Mouse (Mus musculus) midbrain, embryonic 13.5 days (tissue): ENCODE measurements around the gene Plekhh2. TPM values are rescaled to one million over a fixed set of nuclear protein-coding genes. Genes with fewer than 3 reads are reported as not detected.
A peak's percentile ranks its signal among the peaks of the same experiment; 100 is the strongest.

Experiments used
- ATAC-seq: fragments of 200-750 bp; cut with Nextera tagmentation; 2 replicates; pipeline ENCODE4 v1.8.0; 2017; ENCODE audit warnings: mild to moderate bottlenecking, moderate TSS enrichment, moderate library complexity
- H3K27ac ChIP-seq: fragments of 300-500 bp; sonication (generic); 2 replicates; pipeline ENCODE4 v1.5.1; 2015; ENCODE audit warnings: inconsistent platforms, mild to moderate bottlenecking, moderate library complexity
- H3K27me3 ChIP-seq: fragments of 300-500 bp; sonication (generic); 2 replicates; pipeline ENCODE4 v1.6.1; 2015; ENCODE audit warnings: mild to moderate bottlenecking, inconsistent platforms
- H3K36me3 ChIP-seq: fragments of 300-500 bp; sonication (generic); 2 replicates; pipeline ENCODE4 v1.6.1; 2015; ENCODE audit warnings: mild to moderate bottlenecking, inconsistent platforms
- H3K4me1 ChIP-seq: fragments of 300-500 bp; sonication (generic); replicated peaks from 2 replicates; pipeline ENCODE4 v1.6.1; 2015; ENCODE audit warnings: inconsistent platforms
- H3K4me2 ChIP-seq: fragments of 300-500 bp; sonication (generic); replicated peaks from 2 replicates; pipeline ENCODE4 v1.6.1; 2015; ENCODE audit warnings: moderate library complexity, mild to moderate bottlenecking, inconsistent platforms
- H3K4me3 ChIP-seq: fragments of 300-500 bp; sonication (generic); replicated peaks from 2 replicates; pipeline ENCODE4 v1.5.1; 2015; ENCODE audit warnings: mild to moderate bottlenecking, inconsistent platforms
- H3K9ac ChIP-seq: fragments of 300-500 bp; sonication (generic); replicated peaks from 2 replicates; pipeline ENCODE4 v1.6.1; 2015; ENCODE audit warnings: mild to moderate bottlenecking, inconsistent platforms
- H3K9me3 ChIP-seq: fragments of 300-500 bp; sonication (generic); 2 replicates; pipeline ENCODE4 v1.6.1; 2016; ENCODE audit warnings: mild to moderate bottlenecking, inconsistent platforms
- WGBS: fragments of 180-500 bp; shearing (Covaris S2); methylation state at CpG from one replicate; pipeline ENCODE4 v1.1.7; 2015; 5-methylcytosine and 5-hydroxymethylcytosine counted together
- polyA plus RNA-seq: library from polyadenylated mRNA; unstranded; fragments of >200 nt; fragmentation: Nextera tagmentation; extraction: Ambion mirVana; gene quantifications from 2 replicates; pipeline ENCODE4 v1.2.1, GENCODE M21; 2015

Gene Plekhh2
- polyA plus RNA-seq, 1 experiment from 2014 or later = 1.7 TPM

DNA sequence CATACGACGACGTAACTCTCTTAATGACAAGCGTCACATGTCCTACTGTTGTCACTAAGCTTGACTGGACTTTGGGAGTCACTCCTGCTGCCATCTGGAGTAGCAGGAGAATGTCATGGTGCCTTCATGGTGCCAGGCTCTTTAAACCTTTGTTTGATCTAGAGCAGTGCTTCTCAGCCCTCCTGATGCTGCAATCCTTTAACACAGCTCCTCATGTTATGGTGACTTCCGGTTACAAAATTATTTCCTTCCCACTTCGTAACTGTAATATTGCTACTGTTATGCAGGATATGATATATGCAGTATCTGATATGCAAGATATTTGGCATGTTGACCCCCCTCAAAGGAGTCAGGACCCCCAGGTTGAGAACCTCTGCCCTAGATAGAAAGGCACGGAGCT lies 107.4 kb downstream of the Plekhh2 start:
- H3K4me1 ChIP-seq = no peaks in the 10 kb centered on the region
- H3K9ac ChIP-seq = no peak overlapping the region
- no peak overlapping the region for H3K4me3 ChIP-seq
- H3K27ac ChIP-seq = no peak overlapping the region
- WGBS = 83% methylated on average over 7 of the region's 7 CpGs
- H3K36me3 ChIP-seq = peaks cover 2% of the 10 kb centered on the region
- H3K9me3 ChIP-seq = no peaks in the 10 kb centered on the region
- no peaks in the 10 kb centered on the region for H3K27me3 ChIP-seq
- no peak overlapping the region for H3K4me2 ChIP-seq
- ATAC-seq = no peak

GRCm38 (mm10) chr17:84620076-84620475 lies 108.4 kb downstream of the Plekhh2 start:
- Histone ChIP-seq H3K27me3 (no peaks in the 10 kb centered on the region), H3K4me3 (no peak overlapping the region), H3K9ac (no peak overlapping the region), H3K4me1 (no peaks in the 10 kb centered on the region), H3K36me3 (no peaks in the 10 kb centered on the region), H3K9me3 (no peaks in the 10 kb centered on the region), H3K4me2 (no peak overlapping the region), H3K27ac (no peak overlapping the region)
- no peak for ATAC-seq
- WGBS = 82% methylated on average over 3 of the region's 3 CpGs

GRCm38 (mm10) chr17:84620610-84621009 lies 108.9 kb downstream of the Plekhh2 start:
- no peak overlapping the region for H3K9ac ChIP-seq
- no peaks in the 10 kb centered on the region for H3K27me3 ChIP-seq
- no peak for ATAC-seq
- no peak overlapping the region for H3K27ac ChIP-seq
- H3K9me3 ChIP-seq = no peaks in the 10 kb centered on the region
- no peak overlapping the region for H3K4me2 ChIP-seq
- no peaks in the 10 kb centered on the region for H3K36me3 ChIP-seq
- H3K4me1 ChIP-seq = no peaks in the 10 kb centered on the region
- no peak overlapping the region for H3K4me3 ChIP-seq
- 88% methylated on average over 6 of the region's 6 CpGs for WGBS

DNA sequence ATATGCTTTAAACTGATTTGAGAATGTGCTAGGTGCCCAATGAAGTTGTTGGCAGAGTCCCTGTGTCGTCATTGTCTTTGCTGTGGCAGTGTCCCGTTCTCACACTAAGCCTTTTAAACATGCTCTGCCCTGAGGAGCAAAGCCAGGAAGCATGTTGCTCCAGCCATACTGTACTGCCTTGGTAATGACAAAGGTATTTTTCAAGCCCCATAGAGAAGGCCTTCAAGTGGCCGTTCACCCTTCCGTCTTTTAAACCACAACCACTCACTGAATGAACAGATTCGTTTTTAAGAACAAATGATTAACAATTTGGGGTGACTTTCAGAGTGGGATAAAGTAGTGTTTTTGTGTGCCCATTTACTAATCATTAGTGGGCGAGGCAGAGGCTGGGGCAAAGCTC lies 109.5 kb downstream of the Plekhh2 start:
- 82% methylated on average over 6 of the region's 6 CpGs for WGBS
- H3K9ac ChIP-seq = no peak overlapping the region
- H3K27ac ChIP-seq = no peak overlapping the region
- H3K27me3 ChIP-seq = no peaks in the 10 kb centered on the region
- H3K36me3 ChIP-seq = no peaks in the 10 kb centered on the region
- H3K4me3 ChIP-seq = no peak overlapping the region
- H3K4me2 ChIP-seq = no peak overlapping the region
- H3K9me3 ChIP-seq = no peaks in the 10 kb centered on the region
- H3K4me1 ChIP-seq = 0 out of 2 replicates have a peak, but pooled peaks cover 2% of the 10 kb centered on the region
- no peak for ATAC-seq

- H3K9me3 ChIP-seq = no peaks in the 10 kb centered on the region
- no peak overlapping the region for H3K9ac ChIP-seq
- ATAC-seq = no peak
- 86% methylated on average over 4 of the region's 4 CpGs for WGBS
- H3K4me2 ChIP-seq = no peak overlapping the region
- no peak overlapping the region for H3K4me3 ChIP-seq
- H3K4me1 ChIP-seq = peaks cover 6% of the 10 kb centered on the region
- no peaks in the 10 kb centered on the region for H3K27me3 ChIP-seq
- no peak overlapping the region for H3K27ac ChIP-seq
- H3K36me3 ChIP-seq = no peaks in the 10 kb centered on the region
These were observed 110.3 kb downstream of the Plekhh2 start for GRCm38 (mm10) chr17:84622028-84622427.

- WGBS = 65% methylated on average over 2 of the region's 2 CpGs
- Histone ChIP-seq H3K9me3 (no peaks in the 10 kb centered on the region), H3K9ac (no peak overlapping the region), H3K36me3 (no peaks in the 10 kb centered on the region), H3K4me1 (peaks cover 7% of the 10 kb centered on the region), H3K27me3 (no peaks in the 10 kb centered on the region), H3K4me3 (no peak overlapping the region), H3K4me2 (no peak overlapping the region), H3K27ac (no peak overlapping the region)
- no peak for ATAC-seq
These were observed 111.2 kb downstream of the Plekhh2 start for GRCm38 (mm10) chr17:84622873-84623272.

DNA sequence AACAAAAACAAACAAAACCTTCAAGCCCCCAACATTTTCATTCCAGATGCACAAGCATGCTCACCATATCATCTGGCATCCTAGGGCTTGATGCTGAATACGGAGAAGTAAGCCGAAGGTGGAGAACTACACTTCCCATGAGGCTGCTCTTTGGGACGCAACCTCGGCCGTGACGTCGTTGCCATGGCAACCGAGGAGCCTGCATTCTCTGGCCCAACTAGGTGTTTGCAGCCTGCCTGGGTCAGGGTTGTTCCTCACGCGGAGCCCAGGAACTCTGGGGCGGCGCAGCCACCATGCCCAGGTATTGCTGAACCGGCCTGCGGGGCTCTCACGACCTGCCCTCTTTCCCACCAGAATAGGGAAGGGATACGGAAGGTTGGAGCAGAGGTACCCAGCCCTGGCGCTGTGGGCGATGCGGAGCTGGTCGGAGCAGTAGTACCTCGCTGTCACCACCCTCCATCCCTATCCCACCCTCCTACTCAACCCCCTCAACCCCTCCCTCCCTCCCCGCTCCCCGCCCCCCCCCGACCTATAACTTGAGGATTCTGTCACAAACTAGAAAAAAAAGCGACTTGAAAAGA lies 114.7 kb downstream of the Plekhh2 start, which contains the start of gene Dync2li1:
TSS of gene Dync2li1 (plus strand) at position 221 of the 581 bp plus-strand sequence.
- no peaks in the 10 kb centered on the region for H3K36me3 ChIP-seq
- under 1% methylated on average over 25 of the region's 25 CpGs for WGBS
- peak; percentile 98 for ATAC-seq
- H3K27ac ChIP-seq = peak within 1 kb of the TSS; percentile 74
- H3K4me2 ChIP-seq = peak within 1 kb of the TSS; percentile 65
- peak within 1 kb of the TSS; percentile 82 for H3K9ac ChIP-seq
- H3K4me1 ChIP-seq = peaks cover 7% of the 10 kb centered on the region
- no peaks in the 10 kb centered on the region for H3K27me3 ChIP-seq
- H3K4me3 ChIP-seq = peak within 1 kb of the TSS; percentile 69
- H3K9me3 ChIP-seq = no peaks in the 10 kb centered on the region

DNA sequence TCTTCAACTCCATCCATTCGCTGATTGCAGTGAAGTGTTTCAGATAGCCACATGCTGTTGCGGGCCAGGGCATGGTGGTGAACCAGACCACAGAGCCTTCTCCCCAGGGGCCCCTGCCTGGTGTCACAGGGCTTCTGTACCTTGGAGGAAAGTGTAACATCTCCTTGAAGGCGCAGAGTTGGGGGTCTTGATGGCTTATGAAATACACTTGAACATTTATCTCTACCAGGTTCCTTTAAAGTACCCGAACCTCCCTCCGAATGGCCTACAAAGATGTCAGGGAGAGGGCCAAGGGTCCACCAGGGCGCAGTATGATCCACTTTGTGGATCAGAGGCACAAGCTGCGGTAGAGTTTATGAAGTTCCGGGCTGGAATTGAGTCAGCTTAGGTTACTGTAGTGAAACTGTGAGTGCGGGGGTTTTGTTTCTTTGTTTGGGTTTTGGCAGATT lies 115.2 kb downstream of the Plekhh2 start:
- Histone ChIP-seq H3K27ac (no peak overlapping the region), H3K4me1 (peaks cover 7% of the 10 kb centered on the region), H3K4me3 (peak overlapping the region; percentile 69), H3K36me3 (no peaks in the 10 kb centered on the region), H3K4me2 (peak overlapping the region; percentile 65), H3K27me3 (no peaks in the 10 kb centered on the region), H3K9ac (peak overlapping the region; percentile 82), H3K9me3 (no peaks in the 10 kb centered on the region)
- peak; percentile 80 for ATAC-seq
- WGBS = 32% methylated on average over 9 of the region's 9 CpGs

- H3K9ac ChIP-seq = no peak overlapping the region
- H3K4me2 ChIP-seq = no peak overlapping the region
- no peak overlapping the region for H3K4me3 ChIP-seq
- no peaks in the 10 kb centered on the region for H3K36me3 ChIP-seq
- H3K9me3 ChIP-seq = no peaks in the 10 kb centered on the region
- 85% methylated on average over 10 of the region's 10 CpGs for WGBS
- H3K27ac ChIP-seq = no peak overlapping the region
- ATAC-seq = no peak
- peaks cover 7% of the 10 kb centered on the region for H3K4me1 ChIP-seq
- H3K27me3 ChIP-seq = no peaks in the 10 kb centered on the region
These were observed 116.0 kb downstream of the Plekhh2 start for GRCm38 (mm10) chr17:84627721-84628120.

DNA sequence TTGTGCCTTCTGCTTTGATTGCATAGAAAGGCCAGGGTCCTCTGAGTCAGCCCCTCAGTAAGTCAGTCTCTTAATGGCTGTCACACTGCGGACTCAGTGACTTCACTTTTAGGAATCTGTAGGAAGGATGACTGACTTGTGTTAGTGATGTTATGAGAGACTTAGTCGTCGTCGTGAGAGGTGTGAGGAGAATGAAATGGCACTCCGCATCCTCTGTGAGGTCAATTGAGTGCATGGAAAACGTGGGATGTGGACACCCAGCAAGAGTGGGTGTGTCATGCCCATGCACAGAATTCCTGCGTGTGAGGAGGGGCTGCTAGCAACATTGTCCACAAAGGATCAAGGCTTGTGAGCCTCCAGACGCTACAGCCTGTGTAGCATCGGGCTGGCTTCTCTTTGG lies 116.9 kb downstream of the Plekhh2 start:
- H3K4me1 ChIP-seq = peaks cover 7% of the 10 kb centered on the region
- H3K4me2 ChIP-seq = no peak overlapping the region
- no peaks in the 10 kb centered on the region for H3K27me3 ChIP-seq
- WGBS = 88% methylated on average over 9 of the region's 9 CpGs
- H3K4me3 ChIP-seq = no peak overlapping the region
- no peaks in the 10 kb centered on the region for H3K9me3 ChIP-seq
- no peaks in the 10 kb centered on the region for H3K36me3 ChIP-seq
- no peak for ATAC-seq
- H3K27ac ChIP-seq = no peak overlapping the region
- H3K9ac ChIP-seq = no peak overlapping the region

GRCm38 (mm10) chr17:84631836-84632235 lies 120.1 kb downstream of the Plekhh2 start:
- no peak for ATAC-seq
- 93% methylated on average over 6 of the region's 6 CpGs for WGBS
- no peaks in the 10 kb centered on the region for H3K9me3 ChIP-seq
- no peak overlapping the region for H3K27ac ChIP-seq
- no peak overlapping the region for H3K4me3 ChIP-seq
- peaks cover 7% of the 10 kb centered on the region for H3K4me1 ChIP-seq
- H3K9ac ChIP-seq = no peak overlapping the region
- no peaks in the 10 kb centered on the region for H3K36me3 ChIP-seq
- no peaks in the 10 kb centered on the region for H3K27me3 ChIP-seq
- no peak overlapping the region for H3K4me2 ChIP-seq

- no peaks in the 10 kb centered on the region for H3K36me3 ChIP-seq
- H3K27me3 ChIP-seq = no peaks in the 10 kb centered on the region
- H3K27ac ChIP-seq = no peak overlapping the region
- no peak overlapping the region for H3K9ac ChIP-seq
- no peak overlapping the region for H3K4me3 ChIP-seq
- no peak overlapping the region for H3K4me2 ChIP-seq
- WGBS = 89% methylated on average over 13 of the region's 13 CpGs
- no peaks in the 10 kb centered on the region for H3K9me3 ChIP-seq
- 0 out of 2 replicates have a peak, but pooled peaks cover 4% of the 10 kb centered on the region for H3K4me1 ChIP-seq
- no peak for ATAC-seq
These were observed 121.7 kb downstream of the Plekhh2 start for GRCm38 (mm10) chr17:84633443-84633842.

- no peak for ATAC-seq
- H3K36me3 ChIP-seq = no peaks in the 10 kb centered on the region
- H3K4me1 ChIP-seq = 0 out of 2 replicates have a peak, but pooled peaks cover 4% of the 10 kb centered on the region
- no peaks in the 10 kb centered on the region for H3K27me3 ChIP-seq
- no peak overlapping the region for H3K9ac ChIP-seq
- 47% methylated on average over 8 of the region's 8 CpGs for WGBS
- H3K4me3 ChIP-seq = no peak overlapping the region
- no peaks in the 10 kb centered on the region for H3K9me3 ChIP-seq
- H3K27ac ChIP-seq = no peak overlapping the region
- H3K4me2 ChIP-seq = no peak overlapping the region
These were observed 124.6 kb downstream of the Plekhh2 start for GRCm38 (mm10) chr17:84636328-84636727.
